Mouse (Mus musculus): ENCODE data around the gene Rbm10.

Gene Rbm10

GRCm38 (mm10) chrX:20617176-20617902 is at the start of gene Rbm10, which contains the start of gene Ndufb11:
Gene Rbm10 (plus strand): TSS chrX:20617503.
Gene Ndufb11 (minus strand): TSS chrX:20617619.
- peak; percentile 67 for DNase-seq (ENCODE audit: extremely low spot score, low spot score)

DNA sequence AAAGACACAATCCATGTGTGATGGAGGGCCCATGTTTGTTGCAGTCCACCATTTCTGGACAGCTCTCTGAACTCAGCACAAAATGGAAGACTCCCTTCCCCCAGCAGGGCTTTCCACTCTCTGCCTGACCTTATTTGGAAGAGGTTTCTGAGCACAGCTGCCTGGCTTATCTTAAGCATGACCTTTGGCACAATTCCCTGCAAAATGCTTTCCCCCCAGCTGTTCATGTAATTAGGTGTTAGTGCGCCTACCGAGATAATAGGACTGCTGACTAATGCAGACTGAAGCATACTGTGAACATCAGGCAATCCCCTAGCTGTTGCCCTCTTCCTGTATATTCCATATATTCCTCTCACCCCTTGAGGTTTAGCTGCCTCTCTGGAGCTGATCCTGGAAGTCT is 46.3 kb upstream of the Rbm10 start:
- no peak for DNase-seq (ENCODE audit: extremely low spot score, low spot score)

DNA sequence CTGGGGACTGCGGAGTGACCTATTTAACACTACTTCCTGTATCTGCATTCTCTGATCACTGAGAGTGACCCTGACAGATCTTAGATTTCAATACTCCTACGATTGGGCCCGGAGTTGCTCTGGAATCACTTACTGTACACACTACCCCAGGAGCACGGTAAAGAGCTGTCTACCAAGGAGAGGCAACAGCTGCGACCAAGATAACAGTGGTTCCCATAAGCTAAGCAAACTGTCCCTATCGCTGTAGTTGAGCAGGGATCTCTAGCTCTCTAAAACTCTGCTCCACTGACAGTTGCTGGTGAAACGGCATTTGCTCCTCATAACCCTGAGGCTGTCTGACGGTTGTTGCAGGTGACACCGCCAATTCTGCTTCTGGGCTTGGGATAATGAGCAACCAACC is 44.6 kb upstream of the Rbm10 start:
- no peak for DNase-seq (ENCODE audit: extremely low spot score, low spot score)

DNA sequence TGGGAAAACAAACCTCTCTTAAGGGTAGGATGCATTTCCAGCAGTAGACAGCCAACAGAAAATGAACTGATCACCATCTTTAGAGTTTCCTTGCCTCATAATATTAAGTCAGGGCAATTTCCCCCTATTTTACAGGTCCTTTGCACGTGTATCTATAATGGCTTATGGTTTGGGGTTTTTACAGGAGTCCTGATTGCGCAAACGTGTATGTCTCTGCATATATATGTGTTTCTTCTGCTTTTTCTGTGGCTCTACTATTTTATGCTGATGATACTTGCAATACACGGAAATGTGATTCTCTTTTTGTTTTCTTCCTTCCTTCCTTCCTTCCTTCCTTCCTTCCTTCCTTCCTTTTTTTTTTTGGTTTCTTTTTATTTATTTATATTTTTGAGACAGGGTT is 43.4 kb upstream of the Rbm10 start:
- DNase-seq (ENCODE audit: extremely low spot score, low spot score), result no peak

- no peak for DNase-seq (ENCODE audit: extremely low spot score, low spot score)
These were observed 29.3 kb upstream of the Rbm10 start for GRCm38 (mm10) chrX:20587968-20588367.

DNA sequence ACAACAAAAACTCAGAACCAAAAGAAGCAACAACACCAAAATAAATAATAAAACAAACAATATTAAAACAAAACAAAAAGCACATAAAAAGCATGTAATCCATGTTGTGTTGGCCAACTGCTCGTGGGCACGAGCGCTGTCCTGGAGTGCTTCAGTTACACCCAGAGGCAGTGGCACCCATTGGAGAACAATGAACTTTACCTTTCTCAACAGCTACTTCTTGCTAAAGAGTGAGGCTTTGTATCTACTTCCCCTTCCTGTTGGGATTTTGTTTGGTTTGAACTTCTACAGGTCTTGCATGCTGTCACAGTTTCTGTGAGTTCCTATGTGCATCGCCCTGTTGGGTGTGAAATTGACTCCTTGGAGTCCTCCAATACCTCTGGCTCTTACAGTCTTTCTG is 8.8 kb upstream of the Rbm10 start:
- DNase-seq (ENCODE audit: extremely low spot score, low spot score), result no peak

GRCm38 (mm10) chrX:20616861-20617175 is 485 bp upstream of the Rbm10 start:
- DNase-seq (ENCODE audit: extremely low spot score, low spot score), result no peak

GRCm38 (mm10) chrX:20617903-20618399 is 648 bp downstream of the Rbm10 start:
- DNase-seq (ENCODE audit: extremely low spot score, low spot score), result peak; percentile 65

GRCm38 (mm10) chrX:20638141-20638540 is 20.8 kb downstream of the Rbm10 start:
- no peak for DNase-seq (ENCODE audit: extremely low spot score, low spot score)

GRCm38 (mm10) chrX:20644780-20645179 is 27.5 kb downstream of the Rbm10 start:
- no peak for DNase-seq (ENCODE audit: extremely low spot score, low spot score)

DNA sequence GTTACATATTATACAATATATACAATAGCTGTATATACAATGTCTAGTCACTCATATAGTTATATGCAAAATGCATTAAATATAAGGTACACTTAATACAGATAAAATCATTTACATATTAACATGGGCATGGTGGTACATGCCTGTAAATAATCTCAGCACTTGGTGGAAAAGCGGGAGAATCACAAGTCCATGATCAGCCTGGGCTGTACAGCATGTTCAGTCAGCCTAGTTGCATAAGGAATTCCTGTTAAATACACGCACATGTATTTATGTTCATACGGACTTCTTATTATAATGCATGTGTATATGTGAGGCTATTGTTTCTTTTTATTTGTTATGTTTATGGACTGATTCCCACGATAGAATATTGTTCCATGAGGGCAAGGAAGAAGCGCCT is 40.3 kb downstream of the Rbm10 start:
- DNase-seq (ENCODE audit: extremely low spot score, low spot score), result no peak

DNA sequence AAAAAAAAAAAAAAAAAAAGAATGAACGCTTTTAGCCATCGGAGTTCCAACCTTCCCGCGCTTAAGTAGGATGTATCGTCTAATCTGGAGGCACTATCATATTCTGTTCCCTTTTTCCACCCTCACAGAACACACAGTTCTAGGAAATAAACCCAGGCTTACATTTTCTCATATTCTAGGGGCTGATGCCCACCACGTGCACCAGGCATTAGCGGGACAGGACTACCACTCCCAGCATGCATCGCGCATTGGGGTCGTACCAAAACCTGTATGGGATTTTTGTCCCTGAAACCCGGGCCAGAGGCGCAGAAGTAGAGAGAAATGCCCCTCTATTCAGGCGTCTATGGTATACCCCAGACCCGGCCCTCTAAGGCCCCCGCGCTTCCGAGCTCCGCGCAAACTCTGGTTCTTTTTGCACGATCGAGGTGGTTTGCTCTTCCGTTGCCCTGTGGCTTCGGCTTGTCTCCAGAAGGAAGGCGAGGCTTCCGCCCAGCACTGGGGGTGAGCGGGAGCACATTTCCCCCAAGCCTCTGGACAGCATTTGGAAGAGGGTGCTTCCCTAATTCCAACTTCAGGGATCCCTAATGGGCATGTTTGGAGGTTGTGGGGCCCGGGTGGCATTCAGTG is 40.8 kb downstream of the Rbm10 start, which contains the start of gene Uba1:
TSS of gene Uba1 (plus strand) at position 301 of the 627 bp plus-strand sequence.
- peak; percentile 76 for DNase-seq (ENCODE audit: extremely low spot score, low spot score)

- DNase-seq (ENCODE audit: extremely low spot score, low spot score), result peak; percentile 24
These were observed 41.6 kb downstream of the Rbm10 start for GRCm38 (mm10) chrX:20658891-20659406.

- no peak for DNase-seq (ENCODE audit: extremely low spot score, low spot score)
These were observed 45.0 kb downstream of the Rbm10 start for GRCm38 (mm10) chrX:20662317-20662715.

DNA sequence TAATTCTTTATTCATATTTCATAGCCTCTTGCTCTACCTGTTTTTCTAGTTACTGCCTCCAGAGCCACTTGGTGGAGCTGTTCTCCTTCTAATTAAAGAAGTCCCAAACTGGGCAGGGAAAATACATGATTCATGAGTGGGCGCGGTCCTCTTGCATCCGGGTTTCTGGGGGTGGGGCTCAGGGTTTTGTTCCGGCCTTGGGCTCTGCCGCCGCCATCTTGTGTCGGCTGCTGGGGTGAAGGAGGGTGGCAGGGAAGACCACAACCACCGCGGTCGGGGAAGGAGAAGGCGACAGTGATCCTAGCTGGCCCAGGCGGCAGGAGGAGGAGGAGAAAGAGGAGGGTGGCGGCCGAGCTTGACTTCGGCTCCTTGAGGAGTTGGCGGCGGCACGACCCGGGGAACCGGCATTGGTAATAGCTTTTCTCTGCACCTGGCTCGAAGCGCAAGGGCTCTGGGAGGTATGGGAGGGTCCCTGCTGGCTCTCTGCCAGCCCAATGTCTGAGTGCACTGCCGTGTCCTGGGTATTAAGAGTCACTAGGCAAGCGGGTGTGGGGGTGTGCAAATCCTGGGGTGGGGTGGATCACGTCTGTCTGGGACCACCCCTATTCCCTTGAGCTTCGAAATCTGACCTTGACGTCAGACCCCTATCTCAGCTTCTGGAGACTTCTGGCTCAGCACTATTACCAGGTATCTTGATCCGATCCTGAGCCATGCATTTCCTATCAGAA is 45.6 kb downstream of the Rbm10 start:
- peak; percentile 81 for DNase-seq (ENCODE audit: extremely low spot score, low spot score)

DNA sequence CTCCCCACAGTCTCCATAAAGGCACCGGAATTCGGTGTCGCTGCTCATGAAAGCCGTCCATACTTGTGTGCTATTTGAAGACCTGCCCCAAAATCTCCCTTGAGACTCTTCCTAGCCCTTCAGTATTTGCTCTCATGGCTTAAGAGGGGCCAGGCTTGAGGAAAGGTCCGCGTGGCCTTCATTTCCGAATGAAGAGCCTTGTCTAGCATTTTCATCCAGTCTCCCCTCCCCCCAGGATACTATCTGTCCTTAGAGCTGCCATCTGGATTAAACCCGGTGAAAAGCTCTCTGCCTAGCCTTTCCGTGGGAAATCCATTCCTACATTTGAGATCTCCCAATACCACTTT is 46.1 kb downstream of the Rbm10 start:
- DNase-seq (ENCODE audit: extremely low spot score, low spot score), result peak; percentile 13

DNA sequence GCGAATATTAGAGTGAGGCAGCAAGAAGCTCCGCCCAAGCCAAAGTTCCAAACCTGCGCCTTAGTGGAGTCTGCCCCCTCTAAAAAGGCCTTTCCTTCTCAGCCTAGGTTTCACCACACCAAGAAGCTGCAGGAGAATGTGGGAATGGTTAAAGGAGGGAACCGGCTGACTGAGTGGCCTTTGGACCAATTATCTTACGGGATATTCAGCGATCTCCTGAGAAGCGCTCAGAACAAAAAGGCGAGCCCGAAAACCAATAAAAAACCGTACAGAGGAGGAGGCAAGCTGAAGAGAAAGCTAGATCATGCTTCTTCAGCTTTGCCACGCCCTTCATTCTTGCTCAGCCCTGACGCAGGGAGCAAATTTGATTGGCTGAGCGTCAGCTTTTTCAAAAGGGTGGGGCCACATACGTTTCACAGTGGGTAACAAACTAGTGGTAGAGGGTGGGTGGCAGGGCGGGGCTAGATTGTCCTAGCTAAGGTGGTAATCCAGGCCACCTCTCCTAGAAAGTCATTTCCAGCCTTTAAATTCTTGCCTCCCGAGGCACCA is 70.3 kb downstream of the Rbm10 start, which contains the start of gene Cdk16:
TSS of gene Cdk16 (plus strand) at position 436 of the 549 bp plus-strand sequence.
- DNase-seq (ENCODE audit: extremely low spot score, low spot score), result peak; percentile 71

- peak; percentile 80 for DNase-seq (ENCODE audit: extremely low spot score, low spot score)
These were observed 70.8 kb downstream of the Rbm10 start for GRCm38 (mm10) chrX:20688068-20688547.

GRCm38 (mm10) chrX:20688615-20689014 is 71.3 kb downstream of the Rbm10 start:
- DNase-seq (ENCODE audit: extremely low spot score, low spot score), result peak; percentile 60

DNA sequence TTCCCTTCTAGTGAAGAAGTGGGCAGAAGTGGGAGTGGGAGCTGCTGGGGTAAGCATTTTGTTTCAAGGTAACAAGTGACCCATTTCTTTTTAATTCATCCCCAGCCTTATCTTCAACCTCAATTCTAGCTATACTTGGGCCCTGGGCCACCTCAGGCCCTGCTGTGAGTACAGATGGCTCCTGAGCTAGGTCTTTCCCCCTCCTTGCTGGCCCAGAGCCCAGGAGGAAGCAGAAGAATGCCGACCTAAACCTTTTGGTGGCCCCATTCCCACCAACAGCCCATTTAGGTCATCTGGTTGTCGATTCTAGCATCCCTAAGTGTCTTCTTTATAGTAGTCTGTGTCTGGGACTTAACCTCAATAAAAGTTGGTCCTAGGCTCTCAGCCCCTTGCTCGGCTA is 74.3 kb downstream of the Rbm10 start:
- DNase-seq (ENCODE audit: extremely low spot score, low spot score), result no peak

GRCm38 (mm10) chrX:20692616-20693015 is 75.3 kb downstream of the Rbm10 start:
- DNase-seq (ENCODE audit: extremely low spot score, low spot score), result no peak

All from neural tube, embryonic 10.5 days (tissue).